Mouse (Mus musculus) myocyte (in vitro differentiated cells): ENCODE measurements at regions not wholly inside any gene's neighbourhood (a gene's known extent, or its start where the extent isn't known, plus 50 kb on each side); places are given as distances from the start of the nearest gene placed in this dataset.

Source experiments
- H3K27me3 ChIP-seq: one replicate; pipeline ENCODE4 v1.6.1; 2011; ENCODE audit not compliant: control insufficient read depth, insufficient read depth, insufficient read length
- H3K36me3 ChIP-seq: one replicate; pipeline ENCODE4 v1.6.1; 2011; ENCODE audit not compliant: control insufficient read depth, insufficient read depth
- H3K4me2 ChIP-seq: one replicate; pipeline ENCODE4 v1.6.1; 2011; ENCODE audit warnings: low read depth, control low read depth
- H3K4me3 ChIP-seq: one replicate; pipeline ENCODE4 v1.5.1; 2011; ENCODE audit warnings: mild to moderate bottlenecking, control low read depth, moderate library complexity
- H3K79me2 ChIP-seq: one replicate; pipeline ENCODE4 v1.6.1; 2011; ENCODE audit not compliant: control insufficient read depth, insufficient read depth
- H3ac ChIP-seq: one replicate; pipeline ENCODE4 v1.6.1; 2011; ENCODE audit not compliant: control insufficient read depth, insufficient read length
- CEBPB ChIP-seq: IDR thresholded peaks from 2 replicates; pipeline ENCODE4 v1.6.1; 2011; ENCODE audit warnings: mild to moderate bottlenecking, moderate library complexity; ENCODE audit not compliant: poor library complexity, insufficient read depth, severe bottlenecking
- E2F4 ChIP-seq: IDR thresholded peaks from one replicate; pipeline ENCODE4 v1.6.1; 2011; ENCODE audit warnings: mild to moderate bottlenecking, control low read depth, moderate library complexity; ENCODE audit not compliant: insufficient read depth
- MAX ChIP-seq: IDR thresholded peaks from one replicate; pipeline ENCODE4 v1.6.1; 2011; ENCODE audit warnings: low read depth, mild to moderate bottlenecking, control low read depth
- MYOD1 ChIP-seq, 3 experiments: IDR thresholded peaks; one replicate each; pipeline ENCODE4 v1.6.1; 2011; ENCODE audit warnings: control low read depth in 2 of 3, low read depth in 2 of 3, mild to moderate bottlenecking in 2 of 3, moderate library complexity in 1 of 3; ENCODE audit not compliant: insufficient read length in 2 of 3, control insufficient read depth in 1 of 3
- MYOG ChIP-seq, 3 experiments: IDR thresholded peaks; one replicate each; pipeline ENCODE4 v1.6.1; 2011; ENCODE audit warnings: control low read depth in 2 of 3, low read depth in 2 of 3, mild to moderate bottlenecking in 2 of 3; ENCODE audit not compliant: insufficient read length in 2 of 3, control insufficient read depth in 1 of 3, insufficient read depth in 1 of 3
- POLR2A ChIP-seq: IDR thresholded peaks from one replicate; pipeline ENCODE4 v1.6.1; 2011; ENCODE audit warnings: low read depth, mild to moderate bottlenecking, control low read depth, moderate library complexity; ENCODE audit not compliant: insufficient read length
- POLR2AphosphoS2 ChIP-seq: IDR thresholded peaks from one replicate; pipeline ENCODE4 v1.6.1; 2011; ENCODE audit warnings: low read depth, control low read depth; ENCODE audit not compliant: insufficient read length
- REST ChIP-seq: IDR thresholded peaks from one replicate; pipeline ENCODE4 v1.6.1; 2011; ENCODE audit warnings: mild to moderate bottlenecking, control low read depth, moderate library complexity; ENCODE audit not compliant: insufficient read depth, insufficient read length
- SRF ChIP-seq: IDR thresholded peaks from one replicate; pipeline ENCODE4 v1.6.1; 2011; ENCODE audit warnings: low read depth; ENCODE audit not compliant: control insufficient read depth, insufficient read length
- TCF12 ChIP-seq: IDR thresholded peaks from one replicate; pipeline ENCODE4 v1.6.1; 2011; ENCODE audit warnings: mild to moderate bottlenecking, control low read depth; ENCODE audit not compliant: poor library complexity, insufficient read depth, severe bottlenecking
- TCF3 ChIP-seq: IDR thresholded peaks from one replicate; pipeline ENCODE4 v1.6.1; 2011; ENCODE audit warnings: low read depth, control low read depth; ENCODE audit not compliant: insufficient read length
- USF1 ChIP-seq: IDR thresholded peaks from one replicate; pipeline ENCODE4 v1.6.1; 2011; ENCODE audit warnings: low read depth, mild to moderate bottlenecking, control low read depth, moderate library complexity

DNA sequence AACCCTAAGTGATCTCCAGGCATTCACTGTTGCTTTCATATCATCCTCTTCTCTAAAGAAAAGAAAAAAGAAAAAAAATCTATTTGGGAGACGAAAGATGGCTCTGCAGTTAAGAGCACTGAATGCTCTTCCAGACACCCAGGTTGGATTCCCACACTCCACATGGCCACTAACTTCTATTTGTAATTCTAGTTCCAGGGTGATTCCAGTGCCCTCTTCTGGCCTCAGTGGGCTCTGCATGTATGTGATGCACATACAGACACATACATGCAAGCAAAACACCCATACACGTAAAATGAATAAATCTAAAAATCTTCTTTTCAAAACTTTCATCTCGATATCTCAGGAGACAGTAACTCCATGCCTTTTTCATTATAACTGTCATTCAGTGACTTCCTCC lies 502.8 kb downstream of the Rwdd3 start:
- H3K27me3 ChIP-seq, result no peaks in the 10 kb centered on the region
- H3K4me3 ChIP-seq, result no peak overlapping the region
- TF ChIP-seq E2F4 (no peak), TCF3 (no peak), MYOG (IDR thresholded peaks at IDR 0.05; ENCODE audit: control insufficient read depth in 1 of 3, insufficient read depth in 1 of 3, insufficient read length in 2 of 3, low read depth in 2 of 3) (no peak), REST (no peak), MAX (no peak), TCF12 (no peak), MYOD1 (IDR thresholded peaks at IDR 0.05; ENCODE audit: control insufficient read depth in 1 of 3, insufficient read length in 2 of 3, low read depth in 2 of 3) (no peak), SRF (no peak), CEBPB (no peak), POLR2A (no peak), POLR2AphosphoS2 (no peak), USF1 (no peak)
- no peak overlapping the region for H3ac ChIP-seq
- H3K36me3 ChIP-seq, result no peaks in the 10 kb centered on the region
- no peak overlapping the region for H3K4me2 ChIP-seq
- no peaks in the 10 kb centered on the region for H3K79me2 ChIP-seq

DNA sequence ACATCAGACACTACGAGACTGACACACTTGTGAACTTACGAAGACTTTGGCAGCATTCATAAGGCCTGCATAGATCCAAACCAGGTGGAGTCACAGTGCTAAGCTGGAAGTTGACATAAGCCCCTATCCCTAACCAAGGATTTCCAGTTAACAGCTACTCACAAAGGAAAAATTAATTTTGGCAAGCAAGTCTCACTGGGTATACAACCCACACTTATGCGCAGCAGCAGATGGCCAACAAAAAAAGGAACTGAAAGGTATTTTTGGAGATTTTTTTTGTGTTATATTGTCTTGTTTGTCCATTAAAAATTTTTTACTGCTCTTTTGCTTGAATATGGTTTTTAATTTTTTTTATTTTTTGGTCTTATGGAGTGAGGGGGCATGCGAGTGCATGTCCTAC lies 509.0 kb downstream of the Rwdd3 start:
- no peak overlapping the region for H3K4me3 ChIP-seq
- no peaks in the 10 kb centered on the region for H3K27me3 ChIP-seq
- TF ChIP-seq REST, result no peak
- TF ChIP-seq MAX, result no peak
- no peak overlapping the region for H3K4me2 ChIP-seq
- no peak overlapping the region for H3ac ChIP-seq
- no peaks in the 10 kb centered on the region for H3K79me2 ChIP-seq
- no peaks in the 10 kb centered on the region for H3K36me3 ChIP-seq

DNA sequence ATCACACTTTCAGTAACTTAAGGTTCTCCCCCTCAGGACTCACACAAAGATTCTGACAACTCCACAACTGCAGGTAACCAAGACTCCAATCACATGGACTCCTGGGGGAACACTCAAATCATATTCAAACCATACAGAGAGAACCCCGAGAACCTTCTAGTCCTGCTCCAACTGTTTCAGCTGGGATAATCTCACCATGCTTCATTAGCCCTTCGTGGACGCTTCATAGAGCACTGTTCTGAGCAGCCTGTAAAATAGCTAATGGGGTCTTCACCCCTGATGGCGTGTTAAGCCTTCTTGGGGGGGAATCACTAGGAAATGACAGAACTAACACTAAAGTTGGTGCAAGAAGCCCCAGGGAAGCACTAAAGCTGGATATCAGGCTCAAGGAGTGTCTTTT lies 510.7 kb downstream of the Rwdd3 start:
- Histone ChIP-seq H3K4me2 (no peak overlapping the region), H3K4me3 (no peak overlapping the region), H3K27me3 (no peaks in the 10 kb centered on the region), H3ac (no peak overlapping the region), H3K36me3 (no peaks in the 10 kb centered on the region), H3K79me2 (no peaks in the 10 kb centered on the region)
- TF ChIP-seq TCF3 (no peak), SRF (no peak), CEBPB (no peak)

DNA sequence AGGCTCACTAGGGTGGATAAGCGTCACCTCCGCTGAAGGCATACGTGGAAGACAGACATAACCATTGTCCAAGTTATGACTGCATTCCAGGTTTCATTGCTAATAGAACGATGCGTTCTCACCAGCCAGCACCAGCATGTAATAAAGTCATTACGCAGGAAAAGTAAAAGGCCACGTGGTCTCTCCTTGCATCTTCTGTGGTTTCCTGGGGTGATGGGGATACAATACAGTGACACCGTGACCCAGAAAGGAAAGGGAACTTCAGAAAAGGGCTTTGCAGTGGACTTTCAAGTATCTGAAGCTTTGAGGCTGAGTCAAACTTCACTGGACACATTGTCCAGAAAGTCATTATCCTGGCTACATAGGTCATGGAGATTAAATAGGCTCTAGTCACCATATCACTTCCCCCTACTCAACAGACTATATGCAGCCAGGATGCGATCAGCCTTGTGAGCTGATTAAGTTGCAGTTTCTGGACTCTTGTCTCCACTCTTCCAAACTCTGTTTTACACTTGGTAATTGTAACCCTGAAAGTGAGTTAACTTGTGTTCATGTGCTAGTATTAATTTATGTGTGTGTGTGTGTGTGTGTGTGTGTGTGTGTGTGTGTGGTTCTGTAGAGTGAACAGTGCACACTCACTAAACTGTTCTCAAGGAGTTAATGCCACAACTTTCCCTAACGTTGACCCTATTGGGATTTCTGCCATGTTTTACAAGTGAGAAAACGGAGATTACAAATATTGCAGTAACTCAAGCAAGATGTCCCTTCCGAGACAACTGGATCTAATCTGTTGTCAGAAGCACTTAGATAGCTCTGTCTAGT lies 522.2 kb downstream of the Rwdd3 start:
- no peak for TF ChIP-seq REST
- TF ChIP-seq MAX, result no peak
- no peak for TF ChIP-seq POLR2A
- TF ChIP-seq MYOG (IDR thresholded peaks at IDR 0.05; ENCODE audit: control insufficient read depth in 1 of 3, insufficient read depth in 1 of 3, insufficient read length in 2 of 3, low read depth in 2 of 3), result no peak
- TF ChIP-seq POLR2AphosphoS2, result no peak
- peak; percentile 9 for TF ChIP-seq USF1
- H3K27me3 ChIP-seq, result no peaks in the 10 kb centered on the region
- no peaks in the 10 kb centered on the region for H3K79me2 ChIP-seq
- H3K36me3 ChIP-seq, result no peaks in the 10 kb centered on the region
- no peak overlapping the region for H3ac ChIP-seq
- peak overlapping the region; percentile 51 for H3K4me2 ChIP-seq
- no peak overlapping the region for H3K4me3 ChIP-seq

DNA sequence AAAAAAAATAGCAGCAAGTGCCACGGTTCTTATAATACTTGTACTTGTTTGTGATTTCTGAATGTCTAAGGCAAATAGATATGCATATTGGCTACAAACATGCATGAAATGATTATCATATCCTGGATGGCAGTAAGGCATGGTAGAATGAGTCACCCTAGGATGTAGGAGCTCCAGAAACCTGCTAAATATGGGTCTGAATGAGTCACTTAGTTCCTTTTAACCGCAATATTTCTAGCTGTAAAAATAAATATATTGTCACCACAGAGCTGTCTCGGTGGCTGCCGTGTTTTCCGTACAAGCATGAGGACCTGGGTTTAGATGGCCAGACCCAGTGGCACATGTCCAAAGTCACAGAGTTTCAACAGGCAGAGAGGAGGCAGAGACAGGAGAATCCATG lies 523.1 kb downstream of the Rwdd3 start:
- H3ac ChIP-seq, result no peak overlapping the region
- H3K27me3 ChIP-seq, result no peaks in the 10 kb centered on the region
- H3K4me2 ChIP-seq, result peak overlapping the region; percentile 51
- no peaks in the 10 kb centered on the region for H3K79me2 ChIP-seq
- no peak overlapping the region for H3K4me3 ChIP-seq
- H3K36me3 ChIP-seq, result no peaks in the 10 kb centered on the region
- TF ChIP-seq TCF3, result no peak
- TF ChIP-seq CEBPB, result no peak
- peak; percentile 57 for TF ChIP-seq SRF
